Mouse (Mus musculus): Measurements from ENCODE around the gene Olfr616. TPM values are rescaled to one million over a fixed set of nuclear protein-coding genes. Genes with fewer than 3 reads are reported as not detected.
"Not testable (repeated sequence)": the region's sequence is repeated elsewhere in the genome, so short reads cannot be mapped to it uniquely, and the experiment has no call there.

Gene Olfr616
- not detected in 2 replicates for polyA plus RNA-seq (2015; fragmentation: Nextera tagmentation; extraction: Ambion mirVana)

GRCm38 (mm10) chr7:103569043-103569442 is at the start of gene Olfr616:
Olfr616 (minus strand) TSS chr7:103569143.
- no peak for ATAC-seq
- H3K9ac ChIP-seq (ENCODE audit: low read depth, low read length): no peak within 1 kb of the TSS
- no peaks in the 10 kb centered on the region for H3K36me3 ChIP-seq (ENCODE audit: control insufficient read depth, insufficient read depth, low read length)
- H3K4me1 ChIP-seq (ENCODE audit: control insufficient read depth, insufficient read depth, low read length): no peaks in the 10 kb centered on the region
- H3K9me3 ChIP-seq (replicated peaks; ENCODE audit: control insufficient read depth, low read length, poor library complexity, severe bottlenecking): no peaks in the 10 kb centered on the region
- no peak within 1 kb of the TSS for H3K27ac ChIP-seq (ENCODE audit: low read length)
- 78% methylated on average over 3 of the region's 3 CpGs for WGBS
- H3K4me2 ChIP-seq (ENCODE audit: low read length): no peak within 1 kb of the TSS
- H3K4me3 ChIP-seq (ENCODE audit: low read depth, low read length): no peak within 1 kb of the TSS
- no peaks in the 10 kb centered on the region for H3K27me3 ChIP-seq (ENCODE audit: control insufficient read depth, insufficient read depth, low read depth, low read length)

- H3K4me2 ChIP-seq (ENCODE audit: low read length): no peak within 1 kb of the TSS
- H3K27me3 ChIP-seq (ENCODE audit: control insufficient read depth, insufficient read depth, low read depth, low read length): no peaks in the 10 kb centered on the region
- H3K9me3 ChIP-seq (replicated peaks; ENCODE audit: control insufficient read depth, low read length, poor library complexity, severe bottlenecking): no peaks in the 10 kb centered on the region
- no peak within 1 kb of the TSS for H3K9ac ChIP-seq (ENCODE audit: low read depth, low read length)
- WGBS: 83% methylated on average over 2 of the region's 2 CpGs
- H3K27ac ChIP-seq (ENCODE audit: low read length): no peak within 1 kb of the TSS
- H3K4me3 ChIP-seq (ENCODE audit: low read depth, low read length): no peak within 1 kb of the TSS
- no peak for ATAC-seq
- H3K4me1 ChIP-seq (ENCODE audit: control insufficient read depth, insufficient read depth, low read length): no peaks in the 10 kb centered on the region
- H3K36me3 ChIP-seq (ENCODE audit: control insufficient read depth, insufficient read depth, low read length): no peaks in the 10 kb centered on the region
Measured at GRCm38 (mm10) chr7:103612434-103612833, 43.5 kb upstream of the Olfr616 start, which contains the start of gene Olfr620. Olfr620 (minus strand) TSS chr7:103612534.

- no peak for ATAC-seq
- H3K27me3 ChIP-seq (ENCODE audit: control insufficient read depth, insufficient read depth, low read depth, low read length): no peaks in the 10 kb centered on the region
- 92% methylated on average over 2 of the region's 2 CpGs for WGBS
Measured at GRCm38 (mm10) chr7:103607425-103607824, 38.5 kb upstream of the Olfr616 start.

GRCm38 (mm10) chr7:103600275-103600674 is 31.3 kb upstream of the Olfr616 start, which contains the start of gene Olfr619:
Olfr619 (plus strand) TSS chr7:103600575.
- no peak for ATAC-seq
- no peaks in the 10 kb centered on the region for H3K27me3 ChIP-seq (ENCODE audit: control insufficient read depth, insufficient read depth, low read depth, low read length)
- H3K4me1 ChIP-seq (ENCODE audit: control insufficient read depth, insufficient read depth, low read length): no peaks in the 10 kb centered on the region
- H3K9ac ChIP-seq (ENCODE audit: low read depth, low read length): no peak within 1 kb of the TSS
- no peak within 1 kb of the TSS for H3K4me3 ChIP-seq (ENCODE audit: low read depth, low read length)
- no peaks in the 10 kb centered on the region for H3K36me3 ChIP-seq (ENCODE audit: control insufficient read depth, insufficient read depth, low read length)
- H3K4me2 ChIP-seq (ENCODE audit: low read length): no peak within 1 kb of the TSS
- H3K9me3 ChIP-seq (replicated peaks; ENCODE audit: control insufficient read depth, low read length, poor library complexity, severe bottlenecking): no peaks in the 10 kb centered on the region
- no peak within 1 kb of the TSS for H3K27ac ChIP-seq (ENCODE audit: low read length)

More at GRCm38 (mm10) chr7:103607425-103607824, 38.5 kb upstream of the Olfr616 start:
- Histone ChIP-seq H3K4me2 (ENCODE audit: low read length) (no peak overlapping the region), H3K4me1 (ENCODE audit: control insufficient read depth, insufficient read depth, low read length) (no peaks in the 10 kb centered on the region), H3K9me3 (replicated peaks; ENCODE audit: control insufficient read depth, low read length, poor library complexity, severe bottlenecking) (no peaks in the 10 kb centered on the region), H3K4me3 (ENCODE audit: low read depth, low read length) (no peak overlapping the region), H3K36me3 (ENCODE audit: control insufficient read depth, insufficient read depth, low read length) (no peaks in the 10 kb centered on the region), H3K27ac (ENCODE audit: low read length) (no peak overlapping the region), H3K9ac (ENCODE audit: low read depth, low read length) (no peak overlapping the region)

GRCm38 (mm10) chr7:103589803-103590202 is 20.9 kb upstream of the Olfr616 start, which contains the start of gene Olfr618:
Olfr618 (plus strand) TSS chr7:103590103.
- H3K9me3 ChIP-seq (replicated peaks; ENCODE audit: control insufficient read depth, low read length, poor library complexity, severe bottlenecking): no peaks in the 10 kb centered on the region
- H3K27me3 ChIP-seq (ENCODE audit: control insufficient read depth, insufficient read depth, low read depth, low read length): no peaks in the 10 kb centered on the region
- WGBS: 57% methylated on average over 2 of the region's 2 CpGs

GRCm38 (mm10) chr7:103572761-103573160 is 3.8 kb upstream of the Olfr616 start, which contains the start of gene Olfr617:
Olfr617 (plus strand) TSS chr7:103573061.
- WGBS: 91% methylated on average over 1 of the region's 1 CpGs

More at GRCm38 (mm10) chr7:103589803-103590202, 20.9 kb upstream of the Olfr616 start, which contains the start of gene Olfr618:
- Histone ChIP-seq H3K4me3 (ENCODE audit: low read depth, low read length) (no peak within 1 kb of the TSS), H3K9ac (ENCODE audit: low read depth, low read length) (no peak within 1 kb of the TSS), H3K4me2 (ENCODE audit: low read length) (no peak within 1 kb of the TSS), H3K27ac (ENCODE audit: low read length) (no peak within 1 kb of the TSS), H3K36me3 (ENCODE audit: control insufficient read depth, insufficient read depth, low read length) (no peaks in the 10 kb centered on the region), H3K4me1 (ENCODE audit: control insufficient read depth, insufficient read depth, low read length) (no peaks in the 10 kb centered on the region)
- ATAC-seq: no peak

GRCm38 (mm10) chr7:103555779-103556178 is 13.2 kb downstream of the Olfr616 start, which contains the start of gene Olfr615:
Olfr615 (plus strand) TSS chr7:103556079.
- ATAC-seq: no peak
- Histone ChIP-seq H3K27me3 (ENCODE audit: control insufficient read depth, insufficient read depth, low read depth, low read length) (no peaks in the 10 kb centered on the region), H3K4me2 (ENCODE audit: low read length) (no peak within 1 kb of the TSS), H3K36me3 (ENCODE audit: control insufficient read depth, insufficient read depth, low read length) (no peaks in the 10 kb centered on the region), H3K9ac (ENCODE audit: low read depth, low read length) (no peak within 1 kb of the TSS), H3K4me3 (ENCODE audit: low read depth, low read length) (no peak within 1 kb of the TSS), H3K9me3 (replicated peaks; ENCODE audit: control insufficient read depth, low read length, poor library complexity, severe bottlenecking) (no peaks in the 10 kb centered on the region), H3K27ac (ENCODE audit: low read length) (no peak within 1 kb of the TSS), H3K4me1 (ENCODE audit: control insufficient read depth, insufficient read depth, low read length) (no peaks in the 10 kb centered on the region)
- WGBS: 90% methylated on average over 2 of the region's 2 CpGs

More at GRCm38 (mm10) chr7:103572761-103573160, 3.8 kb upstream of the Olfr616 start, which contains the start of gene Olfr617:
- Histone ChIP-seq H3K4me1 (ENCODE audit: control insufficient read depth, insufficient read depth, low read length) (no peaks in the 10 kb centered on the region), H3K36me3 (ENCODE audit: control insufficient read depth, insufficient read depth, low read length) (no peaks in the 10 kb centered on the region), H3K4me3 (ENCODE audit: low read depth, low read length) (no peak within 1 kb of the TSS), H3K27me3 (ENCODE audit: control insufficient read depth, insufficient read depth, low read depth, low read length) (no peaks in the 10 kb centered on the region), H3K9me3 (replicated peaks; ENCODE audit: control insufficient read depth, low read length, poor library complexity, severe bottlenecking) (no peaks in the 10 kb centered on the region), H3K27ac (ENCODE audit: low read length) (no peak within 1 kb of the TSS), H3K9ac (ENCODE audit: low read depth, low read length) (no peak within 1 kb of the TSS), H3K4me2 (ENCODE audit: low read length) (no peak within 1 kb of the TSS)
- no peak for ATAC-seq

GRCm38 (mm10) chr7:103547774-103548173 is 21.2 kb downstream of the Olfr616 start, which contains the start of gene Olfr613:
Olfr613 (plus strand) TSS chr7:103548074.
- H3K36me3 ChIP-seq (ENCODE audit: control insufficient read depth, insufficient read depth, low read length): no peaks in the 10 kb centered on the region
- WGBS: 81% methylated on average over 2 of the region's 2 CpGs
- no peak for ATAC-seq

GRCm38 (mm10) chr7:103542617-103543016 is 26.3 kb downstream of the Olfr616 start, which contains the start of gene Olfr612:
Olfr612 (minus strand) TSS chr7:103542717.
- ATAC-seq; H3K9me3 ChIP-seq (replicated peaks; ENCODE audit: control insufficient read depth, low read length, poor library complexity, severe bottlenecking); H3K9ac ChIP-seq (ENCODE audit: low read depth, low read length); H3K4me2 ChIP-seq (ENCODE audit: low read length); H3K4me3 ChIP-seq (ENCODE audit: low read depth, low read length); H3K27me3 ChIP-seq (ENCODE audit: control insufficient read depth, insufficient read depth, low read depth, low read length); H3K4me1 ChIP-seq (ENCODE audit: control insufficient read depth, insufficient read depth, low read length); H3K36me3 ChIP-seq (ENCODE audit: control insufficient read depth, insufficient read depth, low read length); H3K27ac ChIP-seq (ENCODE audit: low read length): not testable (repeated sequence)
- 81% methylated on average over 2 of the region's 2 CpGs for WGBS

More at GRCm38 (mm10) chr7:103547774-103548173, 21.2 kb downstream of the Olfr616 start, which contains the start of gene Olfr613:
- H3K9me3 ChIP-seq (replicated peaks; ENCODE audit: control insufficient read depth, low read length, poor library complexity, severe bottlenecking): no peaks in the 10 kb centered on the region
- no peak within 1 kb of the TSS for H3K4me2 ChIP-seq (ENCODE audit: low read length)
- H3K27me3 ChIP-seq (ENCODE audit: control insufficient read depth, insufficient read depth, low read depth, low read length): no peaks in the 10 kb centered on the region
- no peak within 1 kb of the TSS for H3K27ac ChIP-seq (ENCODE audit: low read length)
- H3K4me3 ChIP-seq (ENCODE audit: low read depth, low read length): no peak within 1 kb of the TSS
- no peaks in the 10 kb centered on the region for H3K4me1 ChIP-seq (ENCODE audit: control insufficient read depth, insufficient read depth, low read length)
- no peak within 1 kb of the TSS for H3K9ac ChIP-seq (ENCODE audit: low read depth, low read length)
